Mouse (Mus musculus) monocyte, adult 59 days (primary cell): ENCODE data around the gene Tmem120b. TPM values are rescaled to one million over a fixed set of nuclear protein-coding genes. Genes with fewer than 3 reads are reported as not detected.

Experiments
- total RNA-seq, 2 experiments: library from RNA; stranded (reverse); gene quantifications; one replicate each; pipeline ENCODE4 v1.2.4; 2023

Tmem120b gene
- total RNA-seq: 1 to 10 TPM; 3.9 to 4.1 TPM

DNA sequence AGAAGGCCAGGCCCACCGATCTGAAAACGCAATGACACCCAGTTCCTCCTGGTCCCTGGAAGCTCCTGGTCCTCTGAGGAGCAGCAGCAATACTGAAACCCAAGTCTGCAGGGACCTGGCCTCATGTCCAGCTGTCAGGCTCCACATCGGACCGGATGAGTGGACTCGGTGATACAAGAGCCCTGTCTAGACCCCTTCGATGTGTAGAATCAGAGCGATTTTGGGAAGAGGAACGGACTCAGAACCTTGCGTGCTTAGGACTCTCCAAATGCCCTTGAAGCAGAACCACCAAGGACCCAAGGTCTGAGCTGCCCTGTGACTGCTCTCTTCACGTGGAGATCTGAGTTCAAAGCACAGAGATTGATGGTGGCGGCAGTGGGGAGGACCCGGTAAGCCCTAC, at the start of gene Tmem120b:
Tmem120b (plus strand) TSS at position 301 of the 400 bp plus-strand sequence.

GRCm38 (mm10) chr5:123046916-123047315, 21.3 kb upstream of the Tmem120b start, which contains the start of gene Morn3:
Morn3 (minus strand) TSS chr5:123047016.

DNA sequence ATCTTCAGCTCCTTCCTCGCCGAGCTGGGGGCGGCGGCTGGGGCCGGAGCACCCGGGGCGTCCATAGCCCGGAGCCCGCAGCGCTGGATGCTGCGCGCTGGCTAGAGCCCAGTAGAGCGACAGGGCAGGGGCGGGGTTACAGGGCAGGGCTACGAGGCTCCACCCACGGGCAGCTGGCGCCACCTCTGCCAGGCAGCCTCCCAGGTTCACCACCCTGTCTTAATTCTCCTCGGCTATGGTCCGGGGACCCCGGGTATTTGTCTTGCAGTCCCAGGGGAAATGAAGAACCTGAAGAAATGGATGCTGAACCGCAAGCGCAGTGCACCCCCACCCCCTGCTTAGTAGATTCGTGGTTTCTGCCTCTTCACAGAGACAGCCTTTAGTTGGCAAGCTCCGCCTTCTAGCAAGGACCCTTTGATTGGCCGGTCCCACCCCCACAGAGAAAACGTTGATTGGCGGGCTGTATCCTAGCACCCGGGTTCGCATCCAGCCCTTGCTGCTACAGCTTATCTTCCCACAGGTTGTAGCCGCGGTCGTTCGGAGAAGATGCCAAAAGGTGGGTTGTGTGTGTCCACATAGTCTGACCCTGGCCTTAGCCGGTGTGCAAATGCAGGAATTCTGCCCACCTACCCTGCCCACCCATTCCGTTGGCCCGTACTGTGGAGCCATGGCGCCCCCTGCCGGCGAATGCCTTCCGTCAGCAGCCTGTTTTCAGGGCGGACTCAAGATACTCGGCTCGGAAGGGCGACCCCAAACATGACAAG, 64.3 kb downstream of the Tmem120b start, which contains the start of gene Rhof:
Rhof (minus strand) TSS at position 385 of the 764 bp plus-strand sequence.

GRCm38 (mm10) chr5:123142161-123143157, 74.2 kb downstream of the Tmem120b start, which contains the start of gene Setd1b:
Setd1b (plus strand) TSS chr5:123142193.

Other genes starting within 250 kb of the Tmem120b start
- gene Anapc5, start 247.1 kb upstream of the Tmem120b start, total RNA-seq: 100 to 1,000 TPM in 1 of 2 experiments, 10 to 100 TPM in 1; 95.1 to 112 TPM
- 10 to 100 TPM; 22.0 to 28.7 TPM for gene Rnf34, start 218.4 kb upstream of the Tmem120b start, total RNA-seq
- 10 to 100 TPM; 37.1 to 40.2 TPM for gene Kdm2b, start 78.6 kb upstream of the Tmem120b start, total RNA-seq
- gene Orai1, start 53.3 kb upstream of the Tmem120b start, total RNA-seq: 10 to 100 TPM; 54.3 to 63.3 TPM
- not detected for gene Morn3, start 21.4 kb upstream of the Tmem120b start, total RNA-seq
- 10 to 100 TPM; 11.9 to 16.5 TPM for gene Rhof, start 64.3 kb downstream of the Tmem120b start, total RNA-seq
- 10 to 100 TPM; 67.5 to 74.0 TPM for gene Setd1b, start 73.8 kb downstream of the Tmem120b start, total RNA-seq
- gene Psmd9, start 101.0 kb downstream of the Tmem120b start, total RNA-seq: 10 to 100 TPM; 16.8 to 20.4 TPM
- gene Hpd, start 114.3 kb downstream of the Tmem120b start, total RNA-seq: not detected
- under 1 TPM in 1 of 2 experiments, not detected in 1; 0.39 TPM for gene Wdr66, start 183.7 kb downstream of the Tmem120b start, total RNA-seq